Mouse (Mus musculus) midbrain, embryonic 15.5 days (tissue): Measurements from ENCODE around the gene Zscan2. TPM values are rescaled to one million over a fixed set of nuclear protein-coding genes. Genes with fewer than 3 reads are reported as not detected.

Source experiments
- ATAC-seq: fragments of 200-750 bp; cut with Nextera tagmentation; replicated peaks from 2 replicates; pipeline ENCODE4 v1.8.0; 2017; ENCODE audit warnings: moderate TSS enrichment
- H3K27ac ChIP-seq: fragments of 300-500 bp; sonication (generic); 2 replicates; pipeline ENCODE4 v1.5.1; 2015; ENCODE audit warnings: mild to moderate bottlenecking, inconsistent platforms
- H3K27me3 ChIP-seq: fragments of 300-500 bp; sonication (generic); replicated peaks from 2 replicates; pipeline ENCODE4 v1.6.1; 2015; ENCODE audit warnings: inconsistent platforms
- H3K36me3 ChIP-seq: fragments of 300-500 bp; sonication (generic); replicated peaks from 2 replicates; pipeline ENCODE4 v1.6.1; 2015; ENCODE audit warnings: inconsistent platforms
- H3K4me1 ChIP-seq: fragments of 300-500 bp; sonication (generic); 2 replicates; pipeline ENCODE4 v1.6.1; 2015; ENCODE audit warnings: inconsistent platforms
- H3K4me2 ChIP-seq: fragments of 300-500 bp; sonication (generic); 2 replicates; pipeline ENCODE4 v1.6.1; 2015; ENCODE audit warnings: inconsistent platforms, mild to moderate bottlenecking, moderate library complexity
- H3K4me3 ChIP-seq: fragments of 300-500 bp; sonication (generic); 2 replicates; pipeline ENCODE4 v1.5.1; 2015; ENCODE audit warnings: mild to moderate bottlenecking, inconsistent platforms
- H3K9ac ChIP-seq: fragments of 300-500 bp; sonication (generic); 2 replicates; pipeline ENCODE4 v1.6.1; 2015; ENCODE audit warnings: mild to moderate bottlenecking, inconsistent platforms
- H3K9me3 ChIP-seq: fragments of 300-500 bp; sonication (generic); 2 replicates; pipeline ENCODE4 v1.6.1; 2016; ENCODE audit warnings: inconsistent platforms
- WGBS: fragments of 180-500 bp; shearing (Covaris S2); methylation state at CpG from one replicate; pipeline ENCODE4 v1.1.7; 2015; ENCODE audit warnings: mixed read lengths; 5-methylcytosine and 5-hydroxymethylcytosine counted together
- polyA plus RNA-seq: library from polyadenylated mRNA; unstranded; fragments of >200 nt; fragmentation: Nextera tagmentation; extraction: Ambion mirVana; gene quantifications from 2 replicates; pipeline ENCODE4 v1.2.1, GENCODE M21; 2015

Zscan2 gene
- polyA plus RNA-seq, 1 experiment from 2014 or later = 4.9 TPM

DNA sequence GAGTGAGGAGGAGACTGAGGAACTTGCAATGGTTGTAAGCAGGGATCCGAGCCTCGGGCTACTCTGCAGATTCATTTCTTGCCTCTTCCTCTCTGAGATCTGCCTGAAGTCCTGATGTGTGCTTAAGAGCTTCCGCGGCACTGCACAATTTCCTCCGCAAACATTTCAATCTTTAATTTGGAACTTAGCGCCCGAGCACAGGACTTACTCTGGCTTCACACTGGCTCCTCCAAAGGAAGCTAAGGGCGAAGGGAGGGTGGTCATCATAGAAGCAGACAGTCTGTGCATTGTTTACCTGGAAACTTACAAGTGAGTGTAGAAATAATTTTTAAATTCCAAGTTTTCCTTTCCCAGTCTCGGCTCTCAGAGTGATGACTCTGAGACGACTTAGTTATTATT lies 14.4 kb upstream of the Zscan2 start:
- no peak for ATAC-seq
- Histone ChIP-seq H3K4me3 (no peak overlapping the region), H3K36me3 (no peaks in the 10 kb centered on the region), H3K9me3 (no peaks in the 10 kb centered on the region), H3K9ac (no peak overlapping the region), H3K4me2 (no peak overlapping the region), H3K4me1 (no peaks in the 10 kb centered on the region), H3K27me3 (no peaks in the 10 kb centered on the region), H3K27ac (no peak overlapping the region)
- WGBS = 80% methylated on average over 10 of the region's 10 CpGs

DNA sequence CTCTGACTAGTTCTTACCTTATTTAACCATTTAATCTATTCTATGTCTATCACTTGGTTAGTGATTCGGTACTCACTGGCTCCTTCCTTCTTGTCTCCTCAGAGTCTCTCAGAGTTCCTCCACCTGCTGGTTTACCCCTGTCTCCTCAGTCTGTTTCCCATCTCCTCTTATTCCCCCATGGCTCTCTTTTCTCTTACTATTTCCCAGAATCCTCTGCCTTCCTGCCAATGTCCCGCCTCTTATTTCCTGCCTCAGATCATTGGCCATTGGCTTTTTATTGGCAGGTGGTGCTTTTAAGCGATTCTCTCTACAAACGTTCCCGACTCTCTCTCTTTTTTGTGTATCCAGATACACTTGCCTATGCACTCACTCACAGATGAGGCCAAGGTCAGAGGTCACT lies 14.0 kb upstream of the Zscan2 start:
- H3K4me3 ChIP-seq = no peak overlapping the region
- H3K27me3 ChIP-seq = no peaks in the 10 kb centered on the region
- no peak overlapping the region for H3K4me2 ChIP-seq
- no peak overlapping the region for H3K9ac ChIP-seq
- no peaks in the 10 kb centered on the region for H3K36me3 ChIP-seq
- no peaks in the 10 kb centered on the region for H3K9me3 ChIP-seq
- no peak for ATAC-seq
- H3K27ac ChIP-seq = no peak overlapping the region
- H3K4me1 ChIP-seq = no peaks in the 10 kb centered on the region
- 91% methylated on average over 5 of the region's 5 CpGs for WGBS

DNA sequence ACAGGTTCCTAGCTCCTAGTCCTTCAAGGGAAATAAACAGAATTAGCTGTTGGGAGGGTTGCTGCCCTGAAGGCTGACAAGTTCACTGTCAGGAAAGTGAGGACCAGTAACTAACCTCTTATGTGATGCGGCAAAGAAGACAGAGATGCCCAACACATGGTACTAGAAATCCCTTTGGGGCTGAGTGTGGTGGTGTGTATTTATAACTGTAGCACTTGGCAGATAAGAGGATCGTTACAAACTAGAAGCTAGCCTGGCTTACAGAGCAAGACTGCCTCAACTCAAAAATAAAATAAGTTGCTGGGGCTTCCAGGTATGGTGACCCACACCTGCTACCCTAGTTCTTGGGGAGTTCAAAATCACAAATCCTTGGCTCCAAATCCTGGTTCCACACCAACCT lies 11.5 kb upstream of the Zscan2 start:
- Histone ChIP-seq H3K27ac (no peak overlapping the region), H3K4me3 (no peak overlapping the region), H3K9me3 (no peaks in the 10 kb centered on the region), H3K9ac (no peak overlapping the region), H3K4me2 (no peak overlapping the region), H3K27me3 (no peaks in the 10 kb centered on the region), H3K4me1 (no peaks in the 10 kb centered on the region), H3K36me3 (no peaks in the 10 kb centered on the region)
- no peak for ATAC-seq
- 90% methylated on average over 2 of the region's 2 CpGs for WGBS

DNA sequence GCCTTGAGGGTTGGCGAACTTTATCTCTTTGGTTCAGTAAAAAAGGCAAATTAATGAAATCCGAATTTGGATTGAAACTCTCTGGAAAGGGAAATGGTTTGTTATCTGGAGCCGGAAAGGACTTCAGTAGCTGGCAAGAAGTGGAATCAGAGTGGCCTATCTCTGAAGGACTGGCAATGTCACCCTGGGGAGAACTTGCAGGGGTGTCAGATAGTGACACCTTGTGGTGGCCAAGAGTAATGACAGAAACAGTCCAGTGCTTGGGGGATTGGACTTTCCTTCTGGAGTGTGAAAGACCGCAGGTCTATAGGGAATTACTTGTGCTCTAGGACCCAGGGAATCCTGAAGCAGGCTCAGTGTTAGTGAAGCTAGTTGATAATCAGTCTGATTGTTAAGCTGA lies 11.0 kb upstream of the Zscan2 start:
- ATAC-seq = 0 out of 2 replicates have a peak, but pooled peaks have one; percentile 45
- H3K4me2 ChIP-seq = no peak overlapping the region
- H3K4me3 ChIP-seq = no peak overlapping the region
- no peaks in the 10 kb centered on the region for H3K27me3 ChIP-seq
- no peaks in the 10 kb centered on the region for H3K4me1 ChIP-seq
- no peaks in the 10 kb centered on the region for H3K36me3 ChIP-seq
- no peak overlapping the region for H3K27ac ChIP-seq
- H3K9ac ChIP-seq = no peak overlapping the region
- no peaks in the 10 kb centered on the region for H3K9me3 ChIP-seq
- WGBS = 27% methylated on average over 4 of the region's 4 CpGs

DNA sequence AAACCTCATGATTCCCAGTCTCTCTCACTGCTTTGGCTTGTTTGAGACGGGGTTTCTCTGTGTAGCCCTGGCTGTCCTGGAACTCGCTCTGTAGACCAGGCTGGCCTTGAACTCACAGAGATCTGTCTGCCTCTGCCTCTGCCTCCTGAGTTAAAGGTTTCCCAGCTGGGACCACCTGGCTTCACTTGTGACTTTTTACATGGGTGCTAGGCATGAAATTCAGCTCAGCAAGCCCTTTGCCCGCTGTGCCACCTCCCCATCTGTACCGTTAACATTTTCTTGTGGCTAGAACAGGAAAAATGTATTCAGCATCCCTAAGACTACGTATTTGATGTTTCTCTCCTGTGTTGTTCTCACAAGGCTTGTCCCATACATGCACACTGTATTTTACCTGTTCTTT lies 10.2 kb upstream of the Zscan2 start:
- no peak for ATAC-seq
- no peak overlapping the region for H3K27ac ChIP-seq

DNA sequence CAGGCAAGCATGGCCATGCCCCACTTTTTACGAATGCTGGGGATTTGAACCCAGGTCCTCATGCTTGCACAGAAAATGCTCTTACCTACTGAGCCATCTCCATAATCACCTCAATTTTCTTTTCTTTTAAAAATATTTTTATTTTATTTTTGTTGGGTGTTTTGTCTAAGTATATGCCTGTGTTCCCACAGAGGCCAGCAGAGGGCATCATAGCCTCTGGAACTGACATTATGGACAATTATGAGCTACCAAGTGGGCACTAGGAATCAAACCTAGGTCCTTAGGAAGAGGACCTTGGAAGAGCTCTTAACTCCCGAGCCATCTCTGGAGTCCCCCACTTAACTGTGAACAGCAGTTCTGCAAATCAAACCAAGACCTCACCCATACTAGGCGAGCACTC lies 7.5 kb upstream of the Zscan2 start:
- no peaks in the 10 kb centered on the region for H3K4me1 ChIP-seq
- no peak overlapping the region for H3K9ac ChIP-seq
- H3K27me3 ChIP-seq = no peaks in the 10 kb centered on the region
- ATAC-seq = no peak
- no peaks in the 10 kb centered on the region for H3K9me3 ChIP-seq
- H3K4me2 ChIP-seq = no peak overlapping the region
- no peak overlapping the region for H3K27ac ChIP-seq
- WGBS = 94% methylated on average over 3 of the region's 3 CpGs
- H3K36me3 ChIP-seq = no peaks in the 10 kb centered on the region
- no peak overlapping the region for H3K4me3 ChIP-seq

More for the DNA sequence above, 10.2 kb upstream of the Zscan2 start:
- WGBS = 91% methylated on average over 5 of the region's 5 CpGs
- Histone ChIP-seq H3K9ac (no peak overlapping the region), H3K4me2 (no peak overlapping the region), H3K9me3 (no peaks in the 10 kb centered on the region), H3K4me3 (no peak overlapping the region), H3K4me1 (no peaks in the 10 kb centered on the region), H3K36me3 (no peaks in the 10 kb centered on the region), H3K27me3 (no peaks in the 10 kb centered on the region)

DNA sequence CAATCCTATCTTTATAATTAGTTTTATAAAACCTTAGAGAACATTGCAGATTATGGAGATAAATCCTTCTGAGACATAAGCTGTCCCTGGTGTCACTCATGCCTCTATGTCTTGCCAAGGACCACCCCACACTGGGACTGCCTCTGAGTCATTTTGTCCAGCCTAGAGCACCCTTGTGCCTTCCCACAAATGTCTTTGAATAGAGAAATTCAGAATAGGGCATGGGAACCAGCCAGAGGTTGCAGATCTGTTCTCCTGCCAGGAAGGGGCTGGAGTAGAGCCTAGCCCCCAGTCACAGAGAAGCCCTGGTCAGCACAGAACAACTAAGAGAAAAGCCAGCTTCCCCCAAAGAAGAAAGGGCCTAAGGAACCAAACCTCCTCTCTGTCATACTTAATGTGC lies 5.4 kb upstream of the Zscan2 start:
- ATAC-seq = no peak
- H3K27me3 ChIP-seq = no peaks in the 10 kb centered on the region
- no peak overlapping the region for H3K4me3 ChIP-seq

DNA sequence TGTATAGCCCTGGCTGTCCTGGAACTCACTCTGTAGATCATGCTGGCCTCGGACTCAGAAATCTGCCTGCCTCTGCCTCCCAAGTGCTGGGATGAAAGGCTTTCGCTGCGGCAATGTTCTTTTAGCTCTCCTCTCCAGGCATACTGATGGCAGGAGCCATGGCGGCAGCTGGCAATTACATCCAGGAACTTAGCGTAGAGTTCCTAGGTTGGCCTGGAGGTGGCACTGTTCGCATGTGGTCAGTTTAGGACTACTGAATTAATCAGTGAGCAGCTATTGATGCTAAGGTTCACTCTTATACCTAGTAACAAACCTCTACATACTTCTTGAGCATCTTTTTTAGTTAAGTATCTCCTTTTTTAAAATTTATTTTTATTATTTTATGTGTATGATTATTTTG lies 3.5 kb upstream of the Zscan2 start:
- Histone ChIP-seq H3K4me2 (no peak overlapping the region), H3K4me1 (peaks cover 10% of the 10 kb centered on the region), H3K4me3 (no peak overlapping the region), H3K9me3 (no peaks in the 10 kb centered on the region), H3K27me3 (no peaks in the 10 kb centered on the region), H3K27ac (no peak overlapping the region), H3K36me3 (no peaks in the 10 kb centered on the region), H3K9ac (no peak overlapping the region)
- WGBS = 31% methylated on average over 6 of the region's 6 CpGs
- ATAC-seq = no peak

More for the DNA sequence above, 5.4 kb upstream of the Zscan2 start:
- peaks cover 3% of the 10 kb centered on the region; the same call in 1 of the 2 replicates for H3K4me1 ChIP-seq
- no peak overlapping the region for H3K9ac ChIP-seq
- H3K36me3 ChIP-seq = no peaks in the 10 kb centered on the region
- H3K9me3 ChIP-seq = no peaks in the 10 kb centered on the region
- no peak overlapping the region for H3K27ac ChIP-seq
- H3K4me2 ChIP-seq = no peak overlapping the region

DNA sequence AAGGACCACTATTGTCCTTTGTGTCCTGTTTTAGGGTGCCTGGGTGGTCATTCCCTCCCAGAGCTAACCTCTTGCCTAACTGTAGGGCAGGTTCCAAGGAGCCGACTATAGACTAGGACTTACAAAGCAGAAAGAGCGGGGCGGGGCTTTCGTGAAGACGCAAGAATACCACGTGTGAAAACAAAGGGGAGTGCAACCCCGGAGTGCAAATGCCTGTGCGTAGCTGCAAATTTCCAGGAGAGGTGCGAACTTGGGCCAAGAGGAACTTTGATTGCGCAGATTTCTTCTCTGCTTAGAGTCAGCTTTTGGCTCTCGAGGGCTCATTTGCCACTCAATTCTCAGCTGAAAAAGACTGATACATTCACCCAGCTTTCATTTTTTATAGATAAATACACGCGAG lies 493 bp upstream of the Zscan2 start:
- Histone ChIP-seq H3K9ac (peak overlapping the region; percentile 99), H3K27ac (peak overlapping the region; percentile 97), H3K4me2 (peak overlapping the region; percentile 80), H3K4me1 (peaks cover 40% of the 10 kb centered on the region), H3K27me3 (no peaks in the 10 kb centered on the region), H3K4me3 (peak overlapping the region; percentile 98), H3K36me3 (peaks cover 6% of the 10 kb centered on the region; the same call in 1 of the 2 replicates), H3K9me3 (no peaks in the 10 kb centered on the region)
- WGBS = under 1% methylated on average over 13 of the region's 13 CpGs
- ATAC-seq = peak; percentile 84

DNA sequence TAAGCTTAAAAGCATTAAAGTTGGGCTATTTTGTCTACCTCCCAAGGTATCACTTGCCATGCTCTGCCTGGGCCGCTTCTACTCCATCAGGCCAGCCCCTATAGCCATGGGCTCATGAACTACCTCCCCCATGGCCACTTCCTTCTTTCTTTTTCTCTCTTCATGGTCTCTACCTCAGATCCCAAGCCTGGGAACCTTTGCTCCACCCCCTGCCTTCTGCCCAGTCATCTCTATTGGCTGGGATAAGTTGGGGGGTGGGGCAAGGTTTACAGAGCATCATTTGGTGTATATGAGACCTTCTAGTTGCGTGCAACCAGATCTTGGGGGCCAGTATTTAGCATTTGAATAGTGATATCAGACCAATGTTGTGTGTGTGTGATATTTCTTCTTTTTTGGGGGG lies 1.8 kb downstream of the Zscan2 start:
- peak overlapping the region; percentile 20; the same call in 1 of the 2 replicates for H3K4me3 ChIP-seq
- no peak overlapping the region for H3K27ac ChIP-seq
- ATAC-seq = no peak
- H3K9me3 ChIP-seq = no peaks in the 10 kb centered on the region
- H3K4me2 ChIP-seq = peak overlapping the region; percentile 80
- H3K4me1 ChIP-seq = peaks cover 48% of the 10 kb centered on the region
- peaks cover 6% of the 10 kb centered on the region; the same call in 1 of the 2 replicates for H3K36me3 ChIP-seq
- no peaks in the 10 kb centered on the region for H3K27me3 ChIP-seq
- no peak overlapping the region for H3K9ac ChIP-seq
- WGBS = 88% methylated on average over 2 of the region's 2 CpGs

DNA sequence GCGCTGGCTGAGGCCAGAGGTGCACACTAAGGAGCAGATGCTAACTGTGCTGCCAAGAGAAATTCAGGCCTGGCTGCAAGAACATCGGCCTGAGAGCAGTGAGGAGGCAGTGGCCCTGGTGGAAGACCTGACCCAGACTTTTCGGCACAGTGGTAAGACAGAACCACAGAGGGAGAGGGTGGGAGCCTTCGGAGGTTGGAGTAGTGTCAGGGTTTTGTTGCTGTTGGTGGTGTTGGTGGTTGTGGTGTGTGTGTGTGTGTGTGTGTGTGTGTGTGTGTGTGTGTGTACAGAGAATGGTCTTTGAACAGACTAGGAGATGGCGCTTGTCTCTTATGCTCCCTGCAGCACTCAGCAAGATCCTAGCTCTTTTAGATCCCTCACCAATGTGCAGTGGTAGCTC lies 2.8 kb downstream of the Zscan2 start:
- H3K4me3 ChIP-seq = peak overlapping the region; percentile 3; the same call in 1 of the 2 replicates
- ATAC-seq = no peak
- peaks cover 17% of the 10 kb centered on the region; the same call in 1 of the 2 replicates for H3K36me3 ChIP-seq
- 82% methylated on average over 5 of the region's 5 CpGs for WGBS
- peak overlapping the region; percentile 80 for H3K4me2 ChIP-seq
- no peaks in the 10 kb centered on the region for H3K9me3 ChIP-seq
- peak overlapping the region; percentile 14; the same call in 1 of the 2 replicates for H3K9ac ChIP-seq
- H3K4me1 ChIP-seq = peaks cover 48% of the 10 kb centered on the region
- H3K27ac ChIP-seq = no peak overlapping the region
- H3K27me3 ChIP-seq = no peaks in the 10 kb centered on the region

DNA sequence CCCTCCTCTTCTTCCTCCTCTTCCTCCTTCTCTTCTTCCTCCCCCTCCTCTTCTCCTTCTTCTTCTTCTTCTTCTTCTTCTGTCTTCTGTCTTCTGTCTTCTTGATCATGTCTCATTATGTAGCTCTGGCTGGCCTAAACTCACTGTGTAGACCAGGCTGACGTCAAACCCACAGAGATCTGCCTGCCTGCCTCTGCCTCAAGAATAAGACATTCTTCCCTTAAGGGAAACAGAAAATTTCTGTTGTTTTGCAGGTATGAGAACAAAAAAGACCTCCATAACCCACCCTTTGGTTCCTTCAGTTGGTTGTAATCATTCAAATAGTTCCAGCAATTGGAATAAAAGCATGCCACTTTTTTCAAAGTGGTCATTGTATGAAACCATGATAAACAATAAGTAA lies 3.4 kb downstream of the Zscan2 start:
- Histone ChIP-seq H3K36me3 (peaks cover 22% of the 10 kb centered on the region; the same call in 1 of the 2 replicates), H3K27ac (no peak overlapping the region), H3K27me3 (no peaks in the 10 kb centered on the region), H3K9ac (no peak overlapping the region), H3K4me3 (no peak overlapping the region), H3K4me2 (peak overlapping the region; percentile 80; the same call in 1 of the 2 replicates), H3K4me1 (peaks cover 48% of the 10 kb centered on the region), H3K9me3 (no peaks in the 10 kb centered on the region)
- WGBS = 71% methylated on average over 1 of the region's 1 CpGs
- no peak for ATAC-seq

DNA sequence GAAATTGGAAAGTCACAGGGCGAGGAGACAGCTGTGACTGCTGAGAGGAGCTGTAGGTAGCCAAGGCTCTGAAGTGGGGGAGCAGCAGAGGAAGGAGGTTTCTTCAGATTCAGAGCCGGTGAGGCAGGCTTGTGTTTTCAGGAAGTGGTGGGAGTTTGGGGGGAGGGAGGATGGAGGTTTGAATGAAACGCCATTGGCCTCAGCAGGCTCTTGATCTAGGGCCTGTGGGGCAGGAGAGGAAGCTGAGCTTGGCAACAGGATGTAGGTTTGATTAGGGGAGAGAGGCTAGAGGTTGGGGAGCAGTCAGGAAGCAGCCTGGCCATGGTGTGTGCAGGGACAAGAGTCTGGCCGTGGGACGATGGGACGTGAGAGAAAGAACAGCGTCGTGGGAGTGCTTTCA lies 4.1 kb downstream of the Zscan2 start:
- Histone ChIP-seq H3K4me3 (no peak overlapping the region), H3K27ac (no peak overlapping the region), H3K4me2 (no peak overlapping the region; the same call in 1 of the 2 replicates), H3K9me3 (no peaks in the 10 kb centered on the region), H3K4me1 (peaks cover 48% of the 10 kb centered on the region), H3K9ac (no peak overlapping the region), H3K27me3 (no peaks in the 10 kb centered on the region), H3K36me3 (peaks cover 29% of the 10 kb centered on the region; the same call in 1 of the 2 replicates)
- no peak for ATAC-seq
- 82% methylated on average over 8 of the region's 8 CpGs for WGBS
